In the genomic region with DNA sequence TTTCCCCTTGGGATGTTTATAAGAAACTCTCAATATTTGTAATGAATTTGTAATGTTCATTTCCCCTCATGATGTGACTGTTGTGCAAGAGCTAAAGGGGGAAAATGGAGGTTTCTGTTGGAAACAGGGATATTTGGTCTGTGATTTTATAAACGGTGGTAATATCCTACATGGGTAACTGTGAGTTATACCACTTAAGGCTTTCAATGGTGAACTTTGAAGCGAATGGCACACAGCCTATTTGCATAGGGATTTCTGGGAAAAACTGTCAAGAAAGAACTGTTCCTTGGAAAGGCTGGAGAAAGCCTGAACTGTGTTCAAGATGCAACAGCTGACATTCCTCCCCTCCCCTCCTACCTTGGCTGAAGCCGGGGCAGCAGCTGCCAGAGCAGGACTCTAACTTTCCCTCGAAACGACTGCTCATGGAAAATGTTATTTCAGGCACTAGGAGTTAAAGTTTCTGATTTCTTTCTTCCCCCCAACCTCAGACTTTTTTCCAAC, we compare ENCODE assay signal across 7 mouse cellular contexts. TPM values are rescaled to one million over a fixed set of nuclear protein-coding genes. Genes with fewer than 3 reads are reported as not detected.
A peak's percentile ranks its signal among the peaks of the same experiment; 100 is the strongest.
DNase-seq lines count a peak whose midpoint lies in the region; ATAC-seq and TF ChIP-seq lines count a peak whose summit lies in the region.

No protein-coding gene starts in this region.

- H3K27ac ChIP-seq in testis, adult 2 months (ENCODE audit: control insufficient read depth, insufficient read depth, low read depth, low read length), result no peak overlapping the region
- H3K27ac ChIP-seq in kidney, postnatal 0 days, result peak overlapping the region; percentile 86
- peak overlapping the region; percentile 87 for H3K27ac ChIP-seq in stomach, embryonic 15.5 days
- H3K27ac ChIP-seq in forebrain, embryonic 16.5 days (ENCODE audit: low read length), result no peak overlapping the region
- no peak overlapping the region for H3K27ac ChIP-seq in cerebellum, adult 2 months (ENCODE audit: insufficient read depth, low read length)

- H3K9ac ChIP-seq in kidney, postnatal 0 days (ENCODE audit: low read depth, low read length), result peak overlapping the region; percentile 77
- H3K9ac ChIP-seq in stomach, embryonic 15.5 days, result no peak overlapping the region
- no peak overlapping the region for H3K9ac ChIP-seq in forebrain, embryonic 16.5 days (replicated peaks; ENCODE audit: low read depth, low read length)

- no peak for ATAC-seq in kidney, postnatal 0 days (replicated peaks; ENCODE audit: low FRiP score, low read depth)
- ATAC-seq in stomach, embryonic 15.5 days (ENCODE audit: insufficient read depth, low FRiP score, low read depth), result no peak
- no peak for ATAC-seq in forebrain, embryonic 16.5 days

- peak overlapping the region; percentile 87 for H3K4me2 ChIP-seq in kidney, postnatal 0 days (ENCODE audit: low read length)
- peak overlapping the region; percentile 94 for H3K4me2 ChIP-seq in stomach, embryonic 15.5 days
- no peak overlapping the region; the same call in 1 of the 2 replicates for H3K4me2 ChIP-seq in forebrain, embryonic 16.5 days (ENCODE audit: low read length)

- H3K27me3 ChIP-seq in testis, adult 2 months (ENCODE audit: control insufficient read depth, insufficient read depth, low read length), result no peaks in the 10 kb centered on the region
- H3K27me3 ChIP-seq in kidney, postnatal 0 days (ENCODE audit: insufficient read depth, low read length), result no peaks in the 10 kb centered on the region
- no peaks in the 10 kb centered on the region for H3K27me3 ChIP-seq in stomach, embryonic 15.5 days (replicated peaks)
- peaks cover 13% of the 10 kb centered on the region for H3K27me3 ChIP-seq in forebrain, embryonic 16.5 days (replicated peaks; ENCODE audit: control insufficient read depth, insufficient read depth, low read length)
- H3K27me3 ChIP-seq in cerebellum, adult 2 months (ENCODE audit: control insufficient read depth, insufficient read depth, low read length), result peaks cover 2% of the 10 kb centered on the region; the same call in 1 of the 2 replicates

- 35% methylated on average over 5 of the region's 5 CpGs for WGBS in kidney, postnatal 0 days
- 36% methylated on average over 5 of the region's 5 CpGs for WGBS in stomach, embryonic 15.5 days
- 47% methylated on average over 5 of the region's 5 CpGs for WGBS in forebrain, embryonic 16.5 days
- 24% methylated on average over 5 of the region's 5 CpGs for WGBS in cerebellum, adult 2 months

- H3K4me3 ChIP-seq in testis, adult 2 months (ENCODE audit: control insufficient read depth, low read depth, low read length), result peak overlapping the region; percentile 7; the same call in 1 of the 2 replicates
- peak overlapping the region; percentile 75 for H3K4me3 ChIP-seq in kidney, postnatal 0 days (replicated peaks; ENCODE audit: low read depth, low read length)
- H3K4me3 ChIP-seq in stomach, embryonic 15.5 days (replicated peaks), result peak overlapping the region; percentile 71
- H3K4me3 ChIP-seq in forebrain, embryonic 16.5 days (replicated peaks; ENCODE audit: low read length), result no peak overlapping the region
- H3K4me3 ChIP-seq in cerebellum, adult 2 months (replicated peaks; ENCODE audit: insufficient read depth, low read depth, low read length), result no peak overlapping the region

- no peaks in the 10 kb centered on the region for H3K36me3 ChIP-seq in testis, adult 2 months (ENCODE audit: control insufficient read depth, insufficient read depth, low read length)
- H3K36me3 ChIP-seq in kidney, postnatal 0 days (ENCODE audit: insufficient read depth, low read length), result no peaks in the 10 kb centered on the region
- H3K36me3 ChIP-seq in stomach, embryonic 15.5 days, result no peaks in the 10 kb centered on the region
- no peaks in the 10 kb centered on the region for H3K36me3 ChIP-seq in forebrain, embryonic 16.5 days (ENCODE audit: control insufficient read depth, insufficient read depth)

- H3K9me3 ChIP-seq in kidney, postnatal 0 days (replicated peaks; ENCODE audit: low read length), result no peaks in the 10 kb centered on the region
- H3K9me3 ChIP-seq in stomach, embryonic 15.5 days, result no peaks in the 10 kb centered on the region
- peaks cover 2% of the 10 kb centered on the region; the same call in 1 of the 2 replicates for H3K9me3 ChIP-seq in forebrain, embryonic 16.5 days (ENCODE audit: control insufficient read depth, low read length)

- no peak for DNase-seq in testis, postnatal 10 days (ENCODE audit: low spot score)
- DNase-seq in heart, adult 9 months (ENCODE audit: low spot score in 2 of 2), result peak; percentile 74 to 78
- peak; percentile 68 for DNase-seq in kidney, postnatal 0 days (ENCODE audit: low spot score)
- no peak for DNase-seq in cerebellum, adult 2 months

- no peak for TF ChIP-seq POLR2A in testis, adult 2 months (IDR thresholded peaks at IDR 0.05; ENCODE audit: control insufficient read depth, low read depth, low read length)
- no peak for TF ChIP-seq POLR2A in cerebellum, adult 2 months (IDR thresholded peaks at IDR 0.05; ENCODE audit: borderline replicate concordance, insufficient read depth, low read length)

- no peak for TF ChIP-seq CTCF in testis, adult 2 months (IDR thresholded peaks at IDR 0.05; ENCODE audit: control insufficient read depth, insufficient read depth, insufficient replicate concordance, low read depth, low read length)
- TF ChIP-seq CTCF in kidney, postnatal 0 days (IDR thresholded peaks at IDR 0.05; ENCODE audit: low read depth), result no peak
- no peak for TF ChIP-seq CTCF in cerebellum, adult 2 months (IDR thresholded peaks at IDR 0.05; ENCODE audit: borderline replicate concordance, insufficient read depth, low read depth, low read length)

- H3K4me1 ChIP-seq in testis, adult 2 months (ENCODE audit: control insufficient read depth, insufficient read depth, low read length), result peaks cover 3% of the 10 kb centered on the region
- 0 out of 2 replicates have a peak, but pooled peaks cover 8% of the 10 kb centered on the region for H3K4me1 ChIP-seq in kidney, postnatal 0 days (replicated peaks; ENCODE audit: insufficient read depth, low read length)
- peaks cover 11% of the 10 kb centered on the region for H3K4me1 ChIP-seq in stomach, embryonic 15.5 days
- H3K4me1 ChIP-seq in forebrain, embryonic 16.5 days (replicated peaks; ENCODE audit: control insufficient read depth, insufficient read depth, low read length), result peaks cover 11% of the 10 kb centered on the region
- no peaks in the 10 kb centered on the region for H3K4me1 ChIP-seq in cerebellum, adult 2 months (ENCODE audit: control insufficient read depth, insufficient read depth, low read length)

RNA-seq across cellular contexts. Expression of gene Igfbp7, which starts 1.4 kb away (rescaled TPM):
- polyA plus RNA-seq in testis, adult 2 months (2012; rRNA removed), result 94.8 and 143 TPM in 2 replicates
- polyA plus RNA-seq in kidney, postnatal 0 days (2015; fragmentation: Nextera tagmentation; extraction: Ambion mirVana), result 1,308 and 1,398 TPM in 2 replicates
- 146 and 174 TPM in 2 replicates for polyA plus RNA-seq in stomach, embryonic 15.5 days (2015; fragmentation: Nextera tagmentation; extraction: Ambion mirVana)
- 55.8 and 58.1 TPM in 2 replicates for polyA plus RNA-seq in forebrain, embryonic 16.5 days (2015; fragmentation: Nextera tagmentation; extraction: Ambion mirVana)
- 82.5 and 96.5 TPM in 2 replicates for polyA plus RNA-seq in cerebellum, adult 2 months (2012; rRNA removed)

Comparison
In these comparisons a context has a peak if more than half of its experiments do, and no peak if none do; other contexts are left out.
1. H3K27ac ChIP-seq: peak in kidney, postnatal 0 days (single experiment) and stomach, embryonic 15.5 days (single experiment); none in testis, adult 2 months (single experiment), forebrain, embryonic 16.5 days (single experiment) and cerebellum, adult 2 months (single experiment).
2. H3K4me3 ChIP-seq: peak in testis, adult 2 months (single experiment), kidney, postnatal 0 days (single experiment) and stomach, embryonic 15.5 days (single experiment); none in forebrain, embryonic 16.5 days (single experiment) and cerebellum, adult 2 months (single experiment).
3. DNase-seq: peak in heart, adult 9 months (2 of 2) and kidney, postnatal 0 days (single experiment); none in testis, postnatal 10 days (single experiment) and cerebellum, adult 2 months (0 of 2).